Mouse (Mus musculus): Measurements from ENCODE around the gene Klhl21.
A peak's percentile ranks its signal among the peaks of the same experiment; 100 is the strongest.

Klhl21 gene

DNA sequence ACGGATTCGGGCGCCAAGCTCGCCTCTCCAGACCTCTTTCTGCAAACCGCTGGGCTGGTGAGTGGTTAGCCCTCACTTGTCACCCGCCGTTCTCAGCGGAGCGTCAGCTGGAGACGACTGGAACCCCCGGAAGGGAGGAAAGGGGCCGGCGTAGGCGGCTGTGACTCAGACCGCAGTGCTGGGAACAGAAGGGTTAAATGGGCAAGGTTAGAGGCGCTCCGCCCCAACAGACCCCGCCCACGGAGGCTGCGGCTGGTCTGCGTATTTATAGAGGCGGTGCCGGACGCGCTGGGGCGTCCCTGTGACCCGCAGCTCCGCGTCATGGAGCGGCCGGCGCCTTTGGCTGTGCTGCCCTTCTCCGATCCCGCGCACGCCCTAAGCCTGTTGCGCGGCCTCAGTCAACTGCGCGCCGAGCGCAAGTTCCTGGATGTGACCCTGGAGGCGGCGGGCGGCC lies at the start of gene Klhl21:
Klhl21 (plus strand) TSS at position 182 of the 454 bp plus-strand sequence.
- DNase-seq: peak; percentile 91 to 93

DNA sequence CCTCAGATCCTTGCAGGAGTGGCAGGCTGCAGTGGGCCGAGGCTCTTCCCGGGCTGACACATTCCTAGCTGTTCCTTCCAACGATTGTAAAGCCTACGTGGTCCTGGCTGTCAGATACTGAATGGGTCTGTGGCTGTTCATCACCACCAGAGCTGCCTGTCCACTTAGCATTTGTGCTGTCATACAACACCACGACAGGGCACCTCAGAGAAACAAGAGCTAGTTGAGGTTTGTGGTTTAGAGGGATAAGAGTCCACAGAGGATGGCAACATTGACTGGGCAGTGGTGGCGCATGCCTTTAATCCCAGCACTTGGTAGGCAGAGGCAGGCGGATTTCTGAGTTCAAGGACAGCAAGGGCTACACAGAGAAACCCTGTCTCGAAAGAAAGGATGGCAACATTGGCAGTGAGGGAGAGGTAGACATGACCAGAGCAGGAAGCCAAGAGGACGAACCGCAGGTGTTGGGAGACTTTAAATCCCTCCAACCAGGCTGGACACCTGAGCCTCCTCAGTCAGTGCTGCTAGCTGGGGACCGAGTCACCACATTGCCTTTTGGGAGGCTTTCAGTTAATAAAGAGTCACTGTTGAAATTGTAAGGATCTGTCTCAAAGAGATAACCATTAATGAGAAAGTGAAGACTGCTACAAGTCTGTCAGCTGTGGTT lies 48.6 kb upstream of the Klhl21 start:
- DNase-seq: no peak

DNA sequence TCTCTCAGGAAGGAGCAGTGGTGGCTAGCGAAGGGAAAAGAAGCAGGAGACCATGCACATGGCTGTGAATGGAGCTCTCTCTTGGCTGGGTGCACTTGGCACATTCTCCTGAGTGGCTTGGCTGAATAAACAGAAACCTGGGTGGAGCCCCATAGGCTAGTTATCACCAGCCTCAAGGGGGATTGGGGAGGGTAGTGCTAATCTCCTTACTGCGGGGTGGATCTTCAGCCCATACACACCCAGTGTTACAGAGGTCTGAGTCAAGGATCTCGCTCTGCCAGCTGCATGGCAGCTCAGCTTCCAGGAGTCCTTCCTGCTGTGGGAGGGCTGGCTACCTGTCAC lies 48.1 kb upstream of the Klhl21 start:
- no peak for DNase-seq

DNA sequence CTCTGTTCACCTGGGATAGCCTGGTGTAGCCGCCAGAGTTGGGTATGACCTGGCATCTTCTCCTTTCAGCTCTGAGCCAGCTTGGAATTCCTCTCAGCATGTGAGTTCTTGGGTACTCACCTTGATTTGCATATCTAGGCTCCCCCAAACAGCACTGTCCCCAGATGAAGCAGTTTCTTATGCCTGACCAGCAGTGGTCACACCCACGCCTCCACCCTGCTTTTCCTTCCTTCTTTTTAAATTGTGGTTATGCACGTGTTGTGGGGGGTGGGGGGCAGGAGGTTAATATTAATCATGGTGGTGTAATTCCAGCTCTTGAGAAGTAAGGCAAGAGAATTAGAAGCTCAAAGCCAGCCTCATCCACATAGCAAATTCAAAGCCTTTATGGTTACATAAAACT lies 45.8 kb upstream of the Klhl21 start:
- DNase-seq: no peak

DNA sequence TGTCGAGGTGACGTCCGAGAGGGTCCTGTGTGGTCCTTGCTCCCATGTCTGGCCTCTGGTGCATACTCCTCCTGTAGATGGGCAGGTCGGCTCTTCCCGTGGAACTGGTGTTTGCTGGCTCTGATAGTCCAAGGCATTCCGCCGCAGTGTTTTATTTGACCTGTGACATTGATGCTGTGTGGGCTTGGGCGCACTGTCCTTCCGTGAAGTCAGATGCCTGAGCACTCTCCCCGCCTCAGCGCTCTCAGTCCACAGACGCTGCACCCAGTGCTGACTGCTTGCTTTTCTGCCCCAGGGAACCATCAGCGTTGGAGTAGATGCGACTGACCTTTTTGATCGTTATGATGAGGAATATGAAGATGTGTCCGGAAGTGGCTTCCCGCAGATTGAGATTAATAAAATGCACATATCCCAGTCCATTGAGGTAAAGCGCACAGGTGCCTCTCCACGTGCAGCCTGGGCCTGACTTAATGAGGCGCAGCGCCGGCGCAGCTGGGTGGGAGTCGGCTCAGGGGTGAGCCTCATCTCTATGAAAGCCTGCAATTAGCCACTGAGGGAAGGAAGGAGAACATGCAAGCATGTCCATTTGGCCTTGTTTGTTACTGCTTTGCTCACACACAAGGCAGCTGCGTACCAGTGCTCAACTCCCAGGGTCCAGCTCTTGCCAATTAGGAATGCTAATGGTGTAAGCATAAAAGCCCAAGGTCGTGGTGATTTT lies 40.2 kb upstream of the Klhl21 start:
- no peak for DNase-seq

- DNase-seq: no peak
These were observed 36.2 kb upstream of the Klhl21 start for GRCm38 (mm10) chr4:151972221-151972967.

- no peak for DNase-seq
These were observed 33.2 kb upstream of the Klhl21 start for GRCm38 (mm10) chr4:151975441-151975840.

DNA sequence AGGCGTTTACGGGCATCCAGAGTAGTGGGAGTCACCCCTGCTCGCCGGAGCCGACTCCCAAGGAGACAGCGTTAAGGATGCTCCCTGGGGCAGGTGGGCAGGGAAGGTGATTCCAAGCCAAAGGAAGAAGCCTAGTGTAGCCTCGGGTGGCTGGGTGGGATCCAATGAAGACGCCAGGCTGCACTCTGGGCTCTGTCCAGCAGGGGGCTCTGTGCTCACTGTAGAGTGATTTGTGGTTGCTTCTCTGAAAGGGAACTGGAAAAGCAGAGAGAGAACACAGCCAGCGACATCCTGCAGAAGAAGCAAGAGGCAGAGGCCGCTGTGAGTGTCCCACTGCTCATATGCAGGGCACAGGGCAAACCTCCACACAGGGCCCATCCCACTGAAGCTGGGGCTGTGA lies 30.9 kb upstream of the Klhl21 start:
- DNase-seq: peak; percentile 87 to 91

- DNase-seq: no peak
These were observed 27.9 kb upstream of the Klhl21 start for GRCm38 (mm10) chr4:151980699-151981098.

DNA sequence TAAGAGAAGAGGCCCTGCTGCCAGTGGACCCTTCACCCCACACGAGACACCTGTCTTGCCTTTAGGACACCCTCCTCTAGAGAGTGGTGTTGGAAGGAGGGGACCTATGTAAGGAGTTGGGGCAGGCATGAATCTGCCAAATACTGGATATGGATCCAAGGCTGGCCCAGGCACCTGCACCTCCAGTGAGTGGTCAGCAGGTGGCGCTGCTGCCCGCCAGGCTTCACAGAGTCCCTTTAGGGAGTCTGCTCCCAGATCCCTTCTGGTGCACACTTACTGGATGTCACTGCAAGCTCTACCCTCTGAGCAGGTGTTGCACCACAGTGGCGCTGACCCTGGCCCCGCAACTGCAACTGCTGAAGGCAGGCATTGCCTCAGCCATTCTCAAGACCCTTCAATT lies 27.2 kb upstream of the Klhl21 start:
- peak; percentile 86 to 88 for DNase-seq

GRCm38 (mm10) chr4:151983043-151983442 lies 25.6 kb upstream of the Klhl21 start:
- no peak for DNase-seq

DNA sequence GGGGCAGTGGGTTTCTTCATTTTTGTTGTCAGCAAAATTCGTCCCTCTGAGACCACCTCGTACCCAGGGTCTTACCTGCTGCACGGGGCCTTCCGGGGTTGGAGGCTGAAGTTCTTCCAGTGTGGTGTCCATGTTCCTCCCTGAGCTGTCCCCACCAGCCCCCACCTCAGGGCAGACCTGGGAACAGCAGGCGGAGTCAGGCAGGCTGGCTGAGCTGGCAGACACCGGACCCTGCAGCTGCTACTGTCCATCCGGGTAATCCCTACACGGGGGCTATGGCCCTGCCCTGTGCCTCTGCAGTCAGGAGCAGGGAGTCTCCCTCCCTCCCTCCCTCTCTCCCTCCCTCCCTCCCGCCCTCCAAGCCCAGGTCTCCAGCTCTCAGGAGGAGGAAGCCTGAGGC lies 25.0 kb upstream of the Klhl21 start:
- no peak for DNase-seq

- DNase-seq: peak; percentile 59 to 62
These were observed 22.7 kb upstream of the Klhl21 start for GRCm38 (mm10) chr4:151985886-151986285.

- peak in 1 of 2 experiments; percentile 43 for DNase-seq
These were observed 22.0 kb upstream of the Klhl21 start for GRCm38 (mm10) chr4:151986650-151987049.

- no peak for DNase-seq
These were observed 20.6 kb upstream of the Klhl21 start for GRCm38 (mm10) chr4:151988014-151988341.

DNA sequence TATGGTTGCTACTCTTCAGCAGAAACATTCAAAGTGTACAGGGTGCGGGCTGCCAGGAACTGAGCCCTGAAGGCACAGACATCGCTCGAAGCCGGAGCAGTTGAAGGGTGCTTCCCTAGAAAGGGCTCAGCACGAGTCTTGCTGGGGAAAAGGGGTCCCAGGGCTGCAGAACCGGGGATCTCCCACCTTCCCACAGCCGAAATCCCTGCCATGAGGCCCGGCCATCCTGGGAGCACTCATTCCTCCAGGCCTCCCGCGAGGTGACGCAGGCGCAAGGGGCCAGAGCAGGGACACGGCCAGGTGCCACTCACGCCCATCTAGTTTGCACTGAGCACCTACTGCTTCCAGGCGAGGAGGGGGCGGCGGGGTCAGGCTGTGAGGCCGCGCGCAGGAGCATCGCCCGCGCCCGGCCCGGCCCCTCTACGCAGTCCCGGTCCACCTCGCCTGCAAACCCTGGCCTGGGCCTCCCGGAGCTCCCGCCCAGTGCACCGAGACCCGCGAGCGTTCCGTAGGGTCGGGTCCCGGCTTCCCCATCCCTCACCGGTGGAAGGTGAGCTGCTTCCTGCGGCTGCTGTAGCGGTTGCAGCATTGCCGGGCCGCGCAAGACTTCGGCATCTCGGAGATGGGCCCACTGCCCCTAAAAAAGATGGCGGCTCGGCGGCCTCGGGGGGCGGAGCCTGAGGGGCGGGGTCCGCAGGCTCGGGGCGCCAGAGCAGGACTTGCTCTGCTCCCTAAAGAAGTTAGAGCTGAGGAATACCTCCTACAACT lies 20.1 kb upstream of the Klhl21 start, which contains the start of gene Thap3:
Thap3 (minus strand) TSS at position 656 of the 768 bp plus-strand sequence.
- peak; percentile 80 to 81 for DNase-seq

DNA sequence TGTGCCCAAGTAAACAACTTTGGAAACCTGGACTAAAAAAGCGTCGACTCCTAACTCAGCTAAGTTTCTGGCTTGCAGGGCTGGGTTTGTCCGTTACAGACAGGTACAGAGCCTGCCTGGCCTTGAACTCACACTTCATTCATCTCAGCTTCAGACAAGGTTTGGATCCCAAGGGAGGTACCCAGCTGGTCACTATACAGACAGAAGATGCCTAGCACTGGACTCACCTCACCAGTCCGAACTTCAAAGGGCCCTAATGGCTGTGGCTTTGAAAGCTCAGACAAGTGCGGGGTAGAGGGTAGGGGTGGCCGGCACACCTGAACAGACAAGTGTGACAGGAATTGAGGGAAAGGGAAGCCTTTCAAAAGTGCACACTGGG lies 19.5 kb upstream of the Klhl21 start:
- DNase-seq: no peak

DNA sequence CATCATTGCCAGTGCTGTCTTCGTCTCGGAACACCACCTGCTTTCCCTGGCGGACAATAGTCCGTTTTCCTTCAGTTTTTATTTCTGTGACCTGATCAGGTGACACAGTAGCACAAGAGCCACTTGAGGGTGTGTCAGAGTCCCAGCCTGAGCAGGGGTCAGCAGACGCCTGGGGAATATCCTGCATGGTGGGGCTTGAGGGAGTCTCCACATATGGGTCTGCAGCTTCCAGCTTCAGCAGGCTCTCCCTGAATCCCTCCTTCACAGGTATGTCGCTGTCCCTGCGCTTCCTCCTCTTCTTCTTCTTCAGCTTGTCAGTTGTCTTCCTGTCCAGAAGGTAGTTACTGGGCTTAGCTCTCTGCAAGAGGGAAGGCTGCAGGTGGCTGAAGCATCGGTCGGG lies 16.5 kb upstream of the Klhl21 start:
- no peak for DNase-seq

- DNase-seq: no peak
These were observed 15.6 kb upstream of the Klhl21 start for GRCm38 (mm10) chr4:151993035-151993434.

DNA sequence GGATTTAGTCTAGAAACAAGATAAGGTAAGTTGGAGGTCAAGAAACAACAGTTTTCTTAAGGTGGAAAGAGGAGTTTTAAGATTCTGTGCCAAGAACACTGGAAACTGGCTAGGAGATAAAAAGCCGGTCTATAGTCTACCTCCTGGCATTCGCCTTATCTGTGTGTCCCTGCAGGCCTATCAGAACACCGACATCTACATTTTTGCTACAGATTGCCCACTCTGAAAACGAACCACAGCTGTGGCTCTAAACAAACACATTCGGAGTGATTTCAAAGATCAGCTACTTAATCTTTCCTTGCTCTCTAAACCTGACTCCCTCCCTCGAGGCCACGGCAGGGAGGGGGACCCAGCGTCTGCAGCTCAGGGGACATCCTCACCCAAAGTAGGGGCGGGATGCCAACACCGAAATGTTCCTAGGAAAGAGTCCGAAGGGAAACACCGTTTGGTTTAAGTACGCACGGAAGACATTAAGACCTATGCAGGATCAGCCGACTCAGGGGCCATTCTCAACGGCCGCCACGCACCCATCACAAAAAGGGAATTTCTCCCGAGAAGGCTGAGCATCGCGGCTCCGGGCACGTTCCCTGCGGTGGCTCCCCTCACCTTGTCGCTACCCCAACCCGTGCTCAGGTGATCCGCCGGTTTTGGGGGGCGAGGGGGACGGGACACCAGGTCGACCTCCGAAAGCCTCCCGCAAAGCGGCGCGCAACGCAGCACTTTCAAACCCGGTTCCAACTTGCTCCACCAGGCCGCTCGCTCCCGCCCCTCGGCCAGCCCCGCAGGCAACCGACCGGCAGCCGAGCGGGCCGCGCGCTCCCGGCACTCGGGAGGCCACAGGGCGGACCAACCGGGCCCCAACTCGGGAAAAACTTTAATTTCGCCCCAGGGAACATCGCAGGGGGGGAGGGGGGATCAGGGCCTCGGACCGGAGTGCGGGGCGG lies 14.1 kb upstream of the Klhl21 start:
- DNase-seq: peak in 1 of 2 experiments; percentile 49

DNA sequence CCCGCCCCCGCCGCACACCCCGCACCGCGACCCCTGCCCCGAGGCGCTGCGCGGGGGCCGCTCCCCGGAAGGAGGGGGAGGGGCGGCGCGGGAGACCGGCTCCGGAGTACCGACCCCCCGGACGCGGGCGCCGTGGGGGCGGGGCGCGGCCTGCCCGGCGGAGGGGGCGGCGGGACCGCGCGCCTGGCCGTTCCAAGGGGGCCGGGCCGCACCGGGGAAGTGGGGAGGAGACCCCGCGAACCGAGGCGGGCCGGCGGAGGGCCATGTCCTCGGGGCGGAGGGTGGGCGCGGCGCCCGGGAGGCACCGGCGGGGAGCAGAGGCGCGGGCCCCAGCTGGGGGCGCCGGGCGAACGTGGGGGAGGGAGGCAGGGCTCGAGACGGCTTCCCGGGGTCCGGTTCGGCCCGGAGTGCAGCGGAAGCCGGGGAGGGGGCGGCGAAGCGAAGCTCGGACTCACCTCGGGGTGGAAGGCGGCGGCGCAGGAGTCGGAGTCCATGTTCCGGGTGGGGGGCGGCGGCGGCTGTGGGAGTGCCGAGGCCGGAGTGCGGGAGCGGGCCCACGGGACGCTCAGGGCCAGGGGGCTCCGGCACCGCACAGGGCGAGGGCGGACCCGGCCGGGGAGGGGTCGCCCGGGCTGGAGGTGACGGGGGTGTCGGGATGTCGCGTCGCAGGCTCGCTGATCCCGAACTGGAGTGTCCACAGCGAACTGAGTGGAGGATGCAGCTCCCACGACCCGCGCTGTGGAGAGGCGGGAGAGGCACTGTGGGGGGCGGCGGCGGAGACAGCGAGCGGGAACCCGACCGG lies 13.0 kb upstream of the Klhl21 start:
- peak in 1 of 2 experiments; percentile 37 for DNase-seq

Measured in cerebellum, postnatal 36 days (tissue).